Mouse (Mus musculus): Measurements from ENCODE around the gene Rnf13. TPM values are rescaled to one million over a fixed set of nuclear protein-coding genes. Genes with fewer than 3 reads are reported as not detected.

Rnf13 gene
- polyA plus RNA-seq (2012; rRNA removed; ENCODE audit: low replicate concordance): 61.0 and 99.0 TPM in 2 replicates

GRCm38 (mm10) chr3:57735511-57736370 lies at the start of gene Rnf13:
TSS of gene Rnf13 (plus strand) at chr3:57736062.

GRCm38 (mm10) chr3:57692719-57693118 lies 43.1 kb upstream of the Rnf13 start, which contains the start of gene Ankub1:
TSS of gene Ankub1 (minus strand) at chr3:57692799.

GRCm38 (mm10) chr3:57847760-57848185 lies 111.9 kb downstream of the Rnf13 start, which contains the start of gene Pfn2:
TSS of gene Pfn2 (minus strand) at chr3:57848079.

Other genes starting within 250 kb of the Rnf13 start
- gene Wwtr1, start 160.2 kb upstream of the Rnf13 start, polyA plus RNA-seq (2012; rRNA removed; ENCODE audit: low replicate concordance): 58.7 and 79.6 TPM in 2 replicates
- gene Commd2, start 84.3 kb upstream of the Rnf13 start, polyA plus RNA-seq (2012; rRNA removed; ENCODE audit: low replicate concordance): 24.9 and 33.4 TPM in 2 replicates
- gene Ankub1, start 43.3 kb upstream of the Rnf13 start, polyA plus RNA-seq (2012; rRNA removed; ENCODE audit: low replicate concordance): not detected in 2 replicates
- 8.3 and 33.7 TPM in 2 replicates for gene Pfn2, start 112.0 kb downstream of the Rnf13 start, polyA plus RNA-seq (2012; rRNA removed; ENCODE audit: low replicate concordance)

Data from subcutaneous adipose tissue, adult 2 months (tissue).